Mouse (Mus musculus) c-Kit-positive CD71-negative TER-119-negative erythroid progenitor cells, embryonic 14.5 days (primary cell): ENCODE results near the gene Gm20388.

Source experiments
- DNase-seq: peaks from one replicate; pipeline ENCODE4 v3.0.0-alpha.2; 2013; ENCODE audit warnings: low read depth

The Gm20388 gene

GRCm38 (mm10) chr8:122670718-122671117 is 2760.1 kb downstream of the Gm20388 start:
- no peak for DNase-seq

- DNase-seq, result no peak
Observed at GRCm38 (mm10) chr8:122671894-122672293, 2761.3 kb downstream of the Gm20388 start.

- DNase-seq, result no peak
Observed at GRCm38 (mm10) chr8:122673989-122674388, 2763.3 kb downstream of the Gm20388 start.

GRCm38 (mm10) chr8:122674999-122675398 is 2764.4 kb downstream of the Gm20388 start:
- DNase-seq, result no peak

GRCm38 (mm10) chr8:122675596-122676420 is 2765.2 kb downstream of the Gm20388 start:
- DNase-seq, result no peak

- DNase-seq, result no peak
Observed at GRCm38 (mm10) chr8:122676621-122677480, 2766.2 kb downstream of the Gm20388 start.

GRCm38 (mm10) chr8:122677481-122678021 is 2766.9 kb downstream of the Gm20388 start:
- no peak for DNase-seq

- no peak for DNase-seq
Observed at GRCm38 (mm10) chr8:122678061-122678895, 2767.6 kb downstream of the Gm20388 start.

- DNase-seq, result no peak
Observed at GRCm38 (mm10) chr8:122678896-122679210, 2768.2 kb downstream of the Gm20388 start.

GRCm38 (mm10) chr8:122679325-122679920 is 2768.8 kb downstream of the Gm20388 start:
- DNase-seq, result no peak

- no peak for DNase-seq
Observed at GRCm38 (mm10) chr8:122680171-122680570, 2769.5 kb downstream of the Gm20388 start.

GRCm38 (mm10) chr8:122682820-122683219 is 2772.2 kb downstream of the Gm20388 start:
- no peak for DNase-seq

GRCm38 (mm10) chr8:122685097-122685861 is 2774.6 kb downstream of the Gm20388 start:
- no peak for DNase-seq

GRCm38 (mm10) chr8:122686879-122687278 is 2776.2 kb downstream of the Gm20388 start:
- no peak for DNase-seq

- DNase-seq, result no peak
Observed at GRCm38 (mm10) chr8:122689315-122689714, 2778.7 kb downstream of the Gm20388 start.

- no peak for DNase-seq
Observed at GRCm38 (mm10) chr8:122691018-122691417, 2780.4 kb downstream of the Gm20388 start.

- DNase-seq, result no peak
Observed at GRCm38 (mm10) chr8:122692152-122692551, 2781.5 kb downstream of the Gm20388 start.

GRCm38 (mm10) chr8:122695438-122696042 is 2784.9 kb downstream of the Gm20388 start:
- no peak for DNase-seq

GRCm38 (mm10) chr8:122697181-122697581 is 2786.5 kb downstream of the Gm20388 start:
- DNase-seq, result no peak

- DNase-seq, result no peak
Observed at GRCm38 (mm10) chr8:122697586-122697985, 2786.9 kb downstream of the Gm20388 start.
